Mouse (Mus musculus) adrenal gland, adult 2 months (tissue): ENCODE data around the gene Tinagl1. TPM values are rescaled to one million over a fixed set of nuclear protein-coding genes. Genes with fewer than 3 reads are reported as not detected.

Source experiments
- DNase-seq: peaks from one replicate; pipeline ENCODE4 v3.0.0; 2021
- polyA plus RNA-seq: library from polyadenylated mRNA; depleted of rRNA; stranded (reverse); fragments of >200 nt; gene quantifications from 2 replicates; pipeline ENCODE4 v1.2.3, GENCODE M21; 2012
- total RNA-seq, 2 experiments: library from RNA; stranded (reverse); gene quantifications; 2 replicates each; pipeline ENCODE4 v1.2.3; 2021

The Tinagl1 gene
- total and polyA plus RNA-seq, 3 experiments = 115 to 341 (median 136) TPM

- no peak for DNase-seq
Measured at GRCm38 (mm10) chr4:130177536-130177935, 2.6 kb upstream of the Tinagl1 start.

- peak; percentile 89 for DNase-seq
Measured at GRCm38 (mm10) chr4:130177087-130177486, 2.2 kb upstream of the Tinagl1 start.

GRCm38 (mm10) chr4:130176156-130176720 is 1.3 kb upstream of the Tinagl1 start:
- no peak for DNase-seq

- DNase-seq = peak; percentile 89
Measured at GRCm38 (mm10) chr4:130174335-130175031, 439 bp downstream of the Tinagl1 start.

- peak; percentile 54 for DNase-seq
Measured at GRCm38 (mm10) chr4:130173911-130174311, 1.0 kb downstream of the Tinagl1 start.

- no peak for DNase-seq
Measured at GRCm38 (mm10) chr4:130173060-130173822, 1.7 kb downstream of the Tinagl1 start.

GRCm38 (mm10) chr4:130171951-130172765 is 2.8 kb downstream of the Tinagl1 start:
- peak; percentile 86 for DNase-seq

GRCm38 (mm10) chr4:130170362-130170761 is 4.6 kb downstream of the Tinagl1 start:
- DNase-seq = no peak

GRCm38 (mm10) chr4:130169411-130169971 is 5.4 kb downstream of the Tinagl1 start:
- no peak for DNase-seq

- peak; percentile 96 for DNase-seq
Measured at GRCm38 (mm10) chr4:130168280-130169183, 6.4 kb downstream of the Tinagl1 start.

GRCm38 (mm10) chr4:130167814-130168213 is 7.1 kb downstream of the Tinagl1 start:
- no peak for DNase-seq

- no peak for DNase-seq
Measured at GRCm38 (mm10) chr4:130167321-130167720, 7.6 kb downstream of the Tinagl1 start.

- DNase-seq = peak; percentile 63
Measured at GRCm38 (mm10) chr4:130166592-130166991, 8.3 kb downstream of the Tinagl1 start.

- DNase-seq = no peak
Measured at GRCm38 (mm10) chr4:130166061-130166460, 8.9 kb downstream of the Tinagl1 start.

- no peak for DNase-seq
Measured at GRCm38 (mm10) chr4:130164121-130164520, 10.8 kb downstream of the Tinagl1 start.

- peak; percentile 85 for DNase-seq
Measured at GRCm38 (mm10) chr4:130163391-130163861, 11.5 kb downstream of the Tinagl1 start.

GRCm38 (mm10) chr4:130161349-130161748 is 13.6 kb downstream of the Tinagl1 start:
- no peak for DNase-seq

- DNase-seq = no peak
Measured at GRCm38 (mm10) chr4:130156812-130157371, 18.0 kb downstream of the Tinagl1 start.

GRCm38 (mm10) chr4:130154250-130154649 is 20.7 kb downstream of the Tinagl1 start:
- DNase-seq = no peak

- no peak for DNase-seq
Measured at GRCm38 (mm10) chr4:130148405-130148804, 26.5 kb downstream of the Tinagl1 start.
